Mouse (Mus musculus): ENCODE measurements around the gene Ctnna2.

Ctnna2 gene

DNA sequence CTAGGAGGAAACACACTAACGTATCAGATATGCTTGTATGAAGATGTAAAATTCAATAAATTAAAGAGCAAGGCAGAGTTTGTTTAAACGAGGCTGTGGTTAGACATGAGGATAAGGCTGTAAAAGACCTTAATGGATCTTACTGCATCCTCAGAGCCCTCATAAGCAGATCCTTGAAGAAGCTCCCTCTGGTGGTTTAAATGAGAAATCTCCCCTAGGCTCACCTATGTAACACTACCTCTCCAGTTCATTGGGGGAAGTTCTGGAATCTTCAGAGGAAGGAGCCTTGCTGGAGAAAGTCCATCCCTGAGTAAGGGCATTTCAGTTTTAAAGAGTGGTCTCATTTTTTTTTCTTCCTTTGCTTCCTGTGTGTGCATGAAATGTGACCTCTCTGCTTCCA, 380.3 kb downstream of the Ctnna2 start:
- DNase-seq (ENCODE audit: low read depth, low spot score) = peak; percentile 55

- DNase-seq (ENCODE audit: low read depth, low spot score) = peak; percentile 28
Measured at GRCm38 (mm10) chr6:77582568-77582967, 396.9 kb downstream of the Ctnna2 start.

DNA sequence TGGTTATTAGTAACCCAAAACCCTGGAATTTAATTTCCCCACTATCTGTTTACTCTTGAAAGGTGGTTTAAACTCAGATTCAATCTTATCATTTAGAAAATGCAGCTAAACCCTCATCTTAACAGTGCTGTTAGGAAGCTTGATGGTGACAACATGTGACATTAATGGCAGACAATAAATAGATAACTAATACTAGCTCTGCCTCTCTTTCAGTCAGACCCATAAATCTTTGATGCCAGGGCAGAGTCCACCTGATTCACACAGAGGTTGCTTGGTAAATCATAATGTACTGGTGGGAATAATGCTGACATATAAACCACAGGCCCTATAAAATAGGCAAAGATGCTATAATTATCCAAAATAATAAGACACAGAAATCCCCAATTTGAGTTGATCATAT, 398.6 kb downstream of the Ctnna2 start:
- DNase-seq (ENCODE audit: low read depth, low spot score) = no peak

DNA sequence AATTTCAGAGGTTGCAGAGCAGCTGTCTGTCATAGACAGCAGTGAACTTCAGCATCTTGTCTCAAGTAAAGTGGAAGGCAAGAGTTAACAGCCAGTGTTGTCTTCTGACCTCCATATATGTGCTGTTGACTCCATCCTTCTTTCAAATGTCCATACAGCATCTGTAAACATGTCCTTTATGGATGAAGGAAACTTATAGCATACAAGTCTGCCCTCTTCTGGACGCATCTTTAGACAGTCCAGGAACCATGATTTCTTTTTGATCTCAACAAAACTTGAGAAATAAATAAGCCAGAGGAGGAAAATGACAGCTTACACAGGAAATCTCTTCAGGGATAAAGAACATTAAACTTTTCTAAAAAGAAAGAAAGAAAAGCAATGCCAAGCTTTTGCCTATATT, 400.9 kb downstream of the Ctnna2 start:
- DNase-seq (ENCODE audit: low read depth, low spot score) = no peak

- DNase-seq (ENCODE audit: low read depth, low spot score) = peak; percentile 36
Measured at GRCm38 (mm10) chr6:77577585-77577984, 401.9 kb downstream of the Ctnna2 start.

- DNase-seq (ENCODE audit: low read depth, low spot score) = peak; percentile 20
Measured at GRCm38 (mm10) chr6:77572614-77573013, 406.9 kb downstream of the Ctnna2 start.

GRCm38 (mm10) chr6:77569851-77570250, 409.6 kb downstream of the Ctnna2 start:
- no peak for DNase-seq (ENCODE audit: low read depth, low spot score)

DNA sequence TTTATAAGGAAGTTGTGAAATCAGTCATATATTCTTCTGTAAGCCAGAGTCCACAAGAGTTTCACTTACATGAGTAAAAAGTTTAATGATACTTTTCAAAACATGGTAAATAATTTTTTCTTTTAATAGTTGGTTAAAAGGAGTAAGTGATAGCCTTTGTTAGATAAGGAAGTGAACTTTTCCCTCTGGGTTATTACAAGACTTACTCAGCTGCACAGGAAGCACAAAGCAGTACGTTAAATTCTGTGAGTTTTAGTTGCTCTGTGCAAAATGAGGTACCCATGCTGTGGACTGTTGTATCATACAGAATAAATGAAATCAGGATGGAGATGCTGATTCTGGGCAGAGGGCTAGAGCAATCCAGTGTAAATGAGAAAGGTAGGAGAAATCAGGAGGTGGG, 423.3 kb downstream of the Ctnna2 start:
- DNase-seq (ENCODE audit: low read depth, low spot score) = no peak

- DNase-seq (ENCODE audit: low read depth, low spot score) = no peak
Measured at GRCm38 (mm10) chr6:77537055-77537807, 442.3 kb downstream of the Ctnna2 start.

- DNase-seq (ENCODE audit: low read depth, low spot score) = no peak
Measured at GRCm38 (mm10) chr6:77527636-77528035, 451.9 kb downstream of the Ctnna2 start.

- DNase-seq (ENCODE audit: low read depth, low spot score) = no peak
Measured at GRCm38 (mm10) chr6:77521836-77522235, 457.7 kb downstream of the Ctnna2 start.

- no peak for DNase-seq (ENCODE audit: low read depth, low spot score)
Measured at GRCm38 (mm10) chr6:77516515-77516914, 463.0 kb downstream of the Ctnna2 start.

DNA sequence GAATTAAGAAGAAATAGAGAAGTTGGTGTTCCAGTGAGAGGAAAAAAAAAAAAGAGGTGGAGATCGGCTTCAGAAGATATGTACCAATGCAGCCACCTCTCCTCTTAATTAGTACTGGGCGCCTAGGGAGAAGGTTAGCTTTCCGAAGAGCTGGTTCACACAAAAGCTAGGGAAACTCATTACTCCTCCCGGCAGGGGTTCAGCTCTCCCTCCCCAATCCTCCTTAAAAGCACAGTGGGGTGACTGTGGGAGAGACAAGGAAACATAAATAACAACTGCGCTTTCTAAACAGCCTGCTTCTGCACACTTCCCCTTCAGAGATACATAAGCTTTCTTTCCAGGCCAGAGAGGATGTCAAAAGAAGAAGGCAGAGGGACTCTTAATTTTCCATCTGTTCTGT, 467.7 kb downstream of the Ctnna2 start:
- no peak for DNase-seq (ENCODE audit: low read depth, low spot score)

- DNase-seq (ENCODE audit: low read depth, low spot score) = no peak
Measured at GRCm38 (mm10) chr6:77491721-77492120, 487.8 kb downstream of the Ctnna2 start.

DNA sequence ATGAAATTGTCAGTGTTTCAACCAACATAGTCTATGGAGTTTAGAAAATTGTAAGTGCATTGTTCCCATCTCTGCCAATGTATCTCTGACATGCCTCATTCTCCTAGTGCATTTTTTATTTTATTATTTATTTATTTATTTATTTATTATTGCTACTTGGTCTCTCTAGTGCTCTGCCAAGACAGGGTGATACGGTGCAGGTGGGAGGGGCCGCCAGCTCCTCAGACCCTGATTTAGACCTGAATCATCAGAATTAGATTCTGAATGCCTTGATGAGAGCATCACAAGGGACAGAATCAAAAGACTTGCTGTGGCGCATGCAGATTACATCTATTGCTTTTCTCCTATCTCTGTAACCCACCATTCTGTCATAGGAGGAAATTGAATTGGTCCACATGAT, 492.8 kb downstream of the Ctnna2 start:
- DNase-seq (ENCODE audit: low read depth, low spot score) = no peak

- DNase-seq (ENCODE audit: low read depth, low spot score) = no peak
Measured at GRCm38 (mm10) chr6:77482081-77482480, 497.4 kb downstream of the Ctnna2 start.

- no peak for DNase-seq (ENCODE audit: low read depth, low spot score)
Measured at GRCm38 (mm10) chr6:77475354-77475753, 504.1 kb downstream of the Ctnna2 start.

- no peak for DNase-seq (ENCODE audit: low read depth, low spot score)
Measured at GRCm38 (mm10) chr6:77473256-77473655, 506.2 kb downstream of the Ctnna2 start.

DNA sequence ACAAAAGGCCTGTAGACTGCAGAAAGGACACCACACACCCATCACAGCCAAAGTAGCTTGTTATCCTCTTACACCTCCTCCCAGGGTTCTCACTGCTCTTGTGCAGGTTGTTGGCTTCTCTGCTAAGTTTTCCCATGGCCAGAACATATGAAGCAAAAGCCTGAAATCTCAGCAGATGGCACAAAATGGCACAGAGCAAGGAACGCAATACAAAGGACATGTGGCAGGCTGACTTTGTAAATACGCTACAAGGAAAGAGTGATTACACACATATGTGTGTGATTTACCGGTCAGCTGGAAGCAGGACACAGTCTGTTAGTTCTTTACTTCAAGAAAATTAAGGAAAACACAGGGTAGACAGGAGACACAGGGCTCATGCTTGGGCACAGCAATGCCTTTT, 511.4 kb downstream of the Ctnna2 start:
- DNase-seq (ENCODE audit: low read depth, low spot score) = no peak

DNA sequence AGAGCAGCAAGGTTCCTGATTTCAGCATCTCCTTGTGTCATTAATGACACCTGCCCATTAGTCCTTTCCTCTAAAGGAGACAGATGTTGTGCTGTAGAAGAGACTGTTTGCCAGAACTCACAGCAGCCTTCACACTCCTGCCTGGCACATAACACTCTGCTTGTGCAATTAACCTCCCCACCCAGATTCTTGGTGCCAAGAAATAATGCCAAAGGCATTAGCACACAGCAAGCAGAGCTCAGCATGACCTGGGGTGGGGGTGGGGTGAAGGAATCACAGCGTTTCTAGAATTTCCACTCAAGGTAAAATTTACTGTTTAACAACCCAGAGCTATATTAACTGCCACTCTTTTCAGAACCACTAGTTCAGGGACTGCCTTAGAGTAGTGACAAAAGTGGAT, 516.8 kb downstream of the Ctnna2 start:
- DNase-seq (ENCODE audit: low read depth, low spot score) = no peak

GRCm38 (mm10) chr6:77457919-77458318, 521.6 kb downstream of the Ctnna2 start:
- DNase-seq (ENCODE audit: low read depth, low spot score) = no peak

GRCm38 (mm10) chr6:77446861-77447260, 532.6 kb downstream of the Ctnna2 start:
- no peak for DNase-seq (ENCODE audit: low read depth, low spot score)

- no peak for DNase-seq (ENCODE audit: low read depth, low spot score)
Measured at GRCm38 (mm10) chr6:77443906-77444305, 535.6 kb downstream of the Ctnna2 start.

- DNase-seq (ENCODE audit: low read depth, low spot score) = no peak
Measured at GRCm38 (mm10) chr6:77441051-77441450, 538.4 kb downstream of the Ctnna2 start.
